Mouse (Mus musculus) stomach, postnatal 0 days (tissue): ENCODE data around the gene Hdac11. TPM values are rescaled to one million over a fixed set of nuclear protein-coding genes. Genes with fewer than 3 reads are reported as not detected.

Experiments used
- ATAC-seq: fragments of 200-750 bp; cut with Nextera tagmentation; 2 replicates; pipeline ENCODE4 v1.8.0; 2017; ENCODE audit not compliant: low FRiP score, low TSS enrichment
- DNase-seq: peaks from one replicate; pipeline ENCODE4 v3.0.0-alpha.2; 2016; ENCODE audit warnings: low spot score
- H3K27ac ChIP-seq: fragments of 300-500 bp; sonication (generic); replicated peaks from 2 replicates; pipeline ENCODE4 v1.5.1; 2014; ENCODE audit warnings: mild to moderate bottlenecking, control low read depth
- H3K27me3 ChIP-seq: fragments of 300-500 bp; sonication (generic); 2 replicates; pipeline ENCODE4 v1.6.1; 2014; ENCODE audit warnings: low read length; ENCODE audit not compliant: control insufficient read depth, insufficient read depth
- H3K36me3 ChIP-seq: fragments of 300-500 bp; sonication (generic); 2 replicates; pipeline ENCODE4 v1.6.1; 2014; ENCODE audit warnings: low read length, mixed read lengths; ENCODE audit not compliant: control insufficient read depth, insufficient read depth
- H3K4me1 ChIP-seq: fragments of 300-500 bp; sonication (generic); replicated peaks from 2 replicates; pipeline ENCODE4 v1.6.1; 2014; ENCODE audit warnings: antibody characterized with exemption; ENCODE audit not compliant: control insufficient read depth, insufficient read depth
- H3K4me2 ChIP-seq: fragments of 300-500 bp; sonication (generic); replicated peaks from 2 replicates; pipeline ENCODE4 v1.6.1; 2014; ENCODE audit warnings: low read depth, mild to moderate bottlenecking, control low read depth, moderate library complexity
- H3K4me3 ChIP-seq: fragments of 300-500 bp; sonication (generic); 2 replicates; pipeline ENCODE4 v1.5.1; 2014; ENCODE audit warnings: low read depth, low read length, control low read depth
- H3K9ac ChIP-seq: fragments of 300-500 bp; sonication (generic); 2 replicates; pipeline ENCODE4 v1.6.1; 2014; ENCODE audit warnings: mild to moderate bottlenecking, low read length, control low read depth, mixed read lengths
- H3K9me3 ChIP-seq: fragments of 300-500 bp; sonication (generic); 2 replicates; pipeline ENCODE4 v1.6.1; 2016; ENCODE audit warnings: low read length; ENCODE audit not compliant: control insufficient read depth
- CTCF ChIP-seq: IDR thresholded peaks from 2 replicates; pipeline ENCODE4 v1.5.1; 2016; ENCODE audit warnings: antibody characterized with exemption, low read depth, mild to moderate bottlenecking, moderate library complexity
- EP300 ChIP-seq: optimal IDR thresholded peaks from 2 replicates; pipeline ENCODE3; 2016; ENCODE audit warnings: antibody characterized with exemption
- WGBS: fragments of 180-500 bp; shearing (Covaris S2); extraction: QIAGEN DNeasy Blood & Tissue Kit; methylation state at CpG from one replicate; pipeline ENCODE4 v1.1.7; 2014; 5-methylcytosine and 5-hydroxymethylcytosine counted together
- polyA plus RNA-seq: library from polyadenylated mRNA; unstranded; fragments of >200 nt; fragmentation: Nextera tagmentation; extraction: Ambion mirVana; gene quantifications from 2 replicates; pipeline ENCODE4 v1.2.1, GENCODE M21; 2015

The Hdac11 gene
- polyA plus RNA-seq, 1 experiment from 2014 or later: 6.5 TPM

DNA sequence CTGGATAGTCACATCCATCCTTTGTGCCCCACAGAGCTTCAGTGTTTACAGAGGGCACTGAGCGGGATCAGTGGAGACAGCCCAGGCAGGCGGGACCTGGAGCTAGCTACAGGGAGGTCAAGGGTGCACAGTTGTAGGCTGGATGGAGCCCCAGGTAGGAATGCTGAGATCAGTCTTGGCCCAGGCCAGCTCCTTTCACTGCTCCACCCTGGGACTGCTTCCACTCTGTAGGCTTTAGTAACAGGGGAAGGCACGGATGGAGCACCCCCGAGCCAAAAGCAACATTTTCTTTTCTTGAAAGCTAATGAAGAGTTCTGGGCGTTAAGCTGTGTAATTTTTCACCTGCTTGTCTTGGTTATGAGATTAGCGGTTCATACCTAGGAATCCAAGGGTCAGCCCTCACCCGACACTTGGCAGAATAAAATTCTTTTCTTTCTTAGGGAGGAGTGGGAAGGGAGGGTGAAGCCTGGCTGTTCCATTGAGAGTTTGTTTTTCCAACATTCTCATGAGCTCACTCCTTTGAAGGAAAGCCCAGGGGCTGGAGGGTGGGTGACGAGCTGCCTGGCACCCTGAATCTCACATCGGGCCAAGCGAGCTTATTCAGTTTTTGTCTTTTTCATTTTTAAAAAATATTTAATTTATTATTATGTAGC lies 66.4 kb downstream of the Hdac11 start:
- Histone ChIP-seq H3K9me3 (no peaks in the 10 kb centered on the region), H3K4me3 (no peak overlapping the region), H3K4me2 (no peak overlapping the region), H3K27ac (no peak overlapping the region), H3K4me1 (no peaks in the 10 kb centered on the region), H3K36me3 (no peaks in the 10 kb centered on the region), H3K27me3 (no peaks in the 10 kb centered on the region), H3K9ac (no peak overlapping the region)
- ATAC-seq (peak; percentile 62), DNase-seq (no peak)
- TF ChIP-seq EP300 (no peak), CTCF (no peak)
- 41% methylated on average over 10 of the region's 10 CpGs for WGBS

Other genes with a start within 250 kb of the Hdac11 start
- gene Iqsec1, start 168.0 kb upstream of the Hdac11 start, polyA plus RNA-seq: 4.8 and 5.1 TPM in 2 replicates
- 2.2 and 2.4 TPM in 2 replicates for gene Nup210, start 39.8 kb upstream of the Hdac11 start, polyA plus RNA-seq
- 29.5 and 32.1 TPM in 2 replicates for gene Fbln2, start 55.8 kb downstream of the Hdac11 start, polyA plus RNA-seq